Mouse (Mus musculus) intestine, embryonic 14.5 days (tissue): ENCODE measurements around the gene Kmt2e. TPM values are rescaled to one million over a fixed set of nuclear protein-coding genes. Genes with fewer than 3 reads are reported as not detected.
A peak's percentile ranks its signal among the peaks of the same experiment; 100 is the strongest.

Experiments
- ATAC-seq: fragments of 200-750 bp; cut with Nextera tagmentation; replicated peaks from 2 replicates; pipeline ENCODE4 v1.8.0; 2017; ENCODE audit warnings: low read depth, moderate number of reproducible peaks, moderate TSS enrichment, moderate library complexity; ENCODE audit not compliant: low FRiP score, low TSS enrichment
- DNase-seq: peaks from one replicate; pipeline ENCODE4 v3.0.0-alpha.2; 2018; ENCODE audit warnings: low spot score
- H3K27ac ChIP-seq: fragments of 300-500 bp; sonication (generic); 2 replicates; pipeline ENCODE4 v1.5.1; 2014; ENCODE audit warnings: low read depth, mild to moderate bottlenecking, control low read depth
- H3K27me3 ChIP-seq: fragments of 300-500 bp; sonication (generic); replicated peaks from 2 replicates; pipeline ENCODE4 v1.6.1; 2014; ENCODE audit warnings: low read length, control low read depth; ENCODE audit not compliant: control insufficient read depth, insufficient read depth
- H3K36me3 ChIP-seq: fragments of 300-500 bp; sonication (generic); 2 replicates; pipeline ENCODE4 v1.6.1; 2014; ENCODE audit warnings: low read length, control low read depth; ENCODE audit not compliant: control insufficient read depth, insufficient read depth
- H3K4me1 ChIP-seq: fragments of 300-500 bp; sonication (generic); replicated peaks from 2 replicates; pipeline ENCODE4 v1.6.1; 2014; ENCODE audit warnings: low read length, control low read depth, mixed read lengths; ENCODE audit not compliant: control insufficient read depth, insufficient read depth
- H3K4me2 ChIP-seq: fragments of 300-500 bp; sonication (generic); 2 replicates; pipeline ENCODE4 v1.6.1; 2014; ENCODE audit warnings: low read length
- H3K4me3 ChIP-seq: fragments of 300-500 bp; sonication (generic); 2 replicates; pipeline ENCODE4 v1.5.1; 2014; ENCODE audit warnings: low read depth, low read length, control low read depth, mixed read lengths
- H3K9ac ChIP-seq: fragments of 300-500 bp; sonication (generic); 2 replicates; pipeline ENCODE4 v1.6.1; 2014; ENCODE audit warnings: mild to moderate bottlenecking, low read length
- H3K9me3 ChIP-seq: fragments of 300-500 bp; sonication (generic); 2 replicates; pipeline ENCODE4 v1.6.1; 2016; ENCODE audit warnings: low read length, control low read depth; ENCODE audit not compliant: control insufficient read depth
- WGBS: fragments of 180-500 bp; shearing (Covaris S2); extraction: QIAGEN DNeasy Blood & Tissue Kit; methylation state at CpG from one replicate; pipeline ENCODE4 v1.1.7; 2014; 5-methylcytosine and 5-hydroxymethylcytosine counted together
- polyA plus RNA-seq: library from polyadenylated mRNA; unstranded; fragments of >200 nt; fragmentation: Nextera tagmentation; extraction: Ambion mirVana; gene quantifications from 2 replicates; pipeline ENCODE4 v1.2.1, GENCODE M21; 2014

Gene Kmt2e
- polyA plus RNA-seq, 1 experiment from 2014 or later: 80.7 TPM

- H3K4me2 ChIP-seq: no peak overlapping the region
- DNase-seq: no peak
- H3K9ac ChIP-seq: no peak overlapping the region
- no peak for ATAC-seq
- H3K36me3 ChIP-seq: peaks cover 34% of the 10 kb centered on the region
- H3K27ac ChIP-seq: no peak overlapping the region
- peaks cover 33% of the 10 kb centered on the region for H3K4me1 ChIP-seq
- H3K27me3 ChIP-seq: no peaks in the 10 kb centered on the region
- WGBS: 65% methylated on average over 4 of the region's 4 CpGs
- no peaks in the 10 kb centered on the region for H3K9me3 ChIP-seq
- H3K4me3 ChIP-seq: no peak overlapping the region
These were observed 21.2 kb upstream of the Kmt2e start for GRCm38 (mm10) chr5:23413058-23413457.

- no peak for ATAC-seq
- H3K9me3 ChIP-seq: no peaks in the 10 kb centered on the region
- H3K4me2 ChIP-seq: no peak overlapping the region
- H3K4me3 ChIP-seq: no peak overlapping the region
- no peak overlapping the region for H3K9ac ChIP-seq
- H3K4me1 ChIP-seq: peaks cover 35% of the 10 kb centered on the region
- no peaks in the 10 kb centered on the region for H3K27me3 ChIP-seq
- DNase-seq: peak; percentile 49
- H3K27ac ChIP-seq: 0 out of 2 replicates have a peak overlapping the region, but pooled peaks have one; percentile 27
- peaks cover 32% of the 10 kb centered on the region for H3K36me3 ChIP-seq
- WGBS: 53% methylated on average over 12 of the region's 12 CpGs
These were observed 20.4 kb upstream of the Kmt2e start for GRCm38 (mm10) chr5:23413575-23414470.

GRCm38 (mm10) chr5:23414490-23415126 lies 19.6 kb upstream of the Kmt2e start:
- Histone ChIP-seq H3K4me1 (peaks cover 42% of the 10 kb centered on the region), H3K4me2 (no peak overlapping the region), H3K9ac (no peak overlapping the region), H3K9me3 (no peaks in the 10 kb centered on the region), H3K27me3 (no peaks in the 10 kb centered on the region), H3K36me3 (peaks cover 24% of the 10 kb centered on the region), H3K27ac (peak overlapping the region; percentile 27; the same call in 1 of the 2 replicates), H3K4me3 (no peak overlapping the region)
- WGBS: 64% methylated on average over 4 of the region's 4 CpGs
- ATAC-seq: no peak
- peak; percentile 45 for DNase-seq

- H3K27me3 ChIP-seq: no peaks in the 10 kb centered on the region
- no peak overlapping the region for H3K4me3 ChIP-seq
- no peak overlapping the region for H3K9ac ChIP-seq
- ATAC-seq: no peak
- H3K27ac ChIP-seq: no peak overlapping the region
- WGBS: 29% methylated on average over 7 of the region's 7 CpGs
- peak; percentile 55 for DNase-seq
- no peak overlapping the region for H3K4me2 ChIP-seq
- H3K4me1 ChIP-seq: peaks cover 53% of the 10 kb centered on the region
- no peaks in the 10 kb centered on the region for H3K9me3 ChIP-seq
- H3K36me3 ChIP-seq: peaks cover 16% of the 10 kb centered on the region; the same call in 1 of the 2 replicates
These were observed 18.5 kb upstream of the Kmt2e start for GRCm38 (mm10) chr5:23415571-23416285.

GRCm38 (mm10) chr5:23416286-23416643 lies 18.0 kb upstream of the Kmt2e start:
- Histone ChIP-seq H3K9me3 (no peaks in the 10 kb centered on the region), H3K4me1 (peaks cover 53% of the 10 kb centered on the region), H3K4me2 (no peak overlapping the region), H3K27ac (no peak overlapping the region), H3K36me3 (peaks cover 15% of the 10 kb centered on the region), H3K4me3 (no peak overlapping the region), H3K27me3 (no peaks in the 10 kb centered on the region), H3K9ac (no peak overlapping the region)
- ATAC-seq (no peak), DNase-seq (no peak)
- 56% methylated on average over 6 of the region's 6 CpGs for WGBS

- Histone ChIP-seq H3K27ac (peak overlapping the region; percentile 88), H3K4me3 (peak overlapping the region; percentile 45), H3K27me3 (no peaks in the 10 kb centered on the region), H3K36me3 (peaks cover 15% of the 10 kb centered on the region), H3K9ac (peak overlapping the region; percentile 45; the same call in 1 of the 2 replicates), H3K9me3 (no peaks in the 10 kb centered on the region), H3K4me1 (peaks cover 53% of the 10 kb centered on the region), H3K4me2 (peak overlapping the region; percentile 73)
- DNase-seq (no peak), ATAC-seq (no peak)
- 59% methylated on average over 2 of the region's 2 CpGs for WGBS
These were observed 16.5 kb upstream of the Kmt2e start for GRCm38 (mm10) chr5:23417716-23418115.

GRCm38 (mm10) chr5:23418147-23418781 lies 16.0 kb upstream of the Kmt2e start:
- Histone ChIP-seq H3K4me1 (peaks cover 52% of the 10 kb centered on the region), H3K4me3 (peak overlapping the region; percentile 45), H3K9ac (peak overlapping the region; percentile 45), H3K4me2 (peak overlapping the region; percentile 73), H3K27me3 (no peaks in the 10 kb centered on the region), H3K36me3 (peaks cover 21% of the 10 kb centered on the region), H3K27ac (peak overlapping the region; percentile 88), H3K9me3 (no peaks in the 10 kb centered on the region)
- WGBS: under 1% methylated on average over 40 of the region's 40 CpGs
- ATAC-seq (peak; percentile 73), DNase-seq (peak; percentile 90)
